Mouse (Mus musculus): ENCODE results near the gene Olfr1188. TPM values are rescaled to one million over a fixed set of nuclear protein-coding genes. Genes with fewer than 3 reads are reported as not detected.

Olfr1188 gene
- polyA plus RNA-seq (2014; fragmentation: Illumina TruSeq; extraction: RNeasy Lipid Tissue Mini Kit (QIAGEN cat#74804); ENCODE audit: insufficient read depth, low read depth, low replicate concordance): not detected

GRCm38 (mm10) chr2:88556635-88557034, at the start of gene Olfr1188:
Gene Olfr1188 (plus strand): TSS chr2:88556935.

GRCm38 (mm10) chr2:88518251-88518650, 38.5 kb upstream of the Olfr1188 start, which contains the start of gene Olfr1186:
Gene Olfr1186 (plus strand): TSS chr2:88518551.

GRCm38 (mm10) chr2:88586154-88586553, 29.4 kb downstream of the Olfr1188 start, which contains the start of gene Olfr1189:
Gene Olfr1189 (plus strand): TSS chr2:88586454.

Other genes with a start within 250 kb of the Olfr1188 start
- gene Olfr1174-ps, start 241.8 kb upstream of the Olfr1188 start, polyA plus RNA-seq (2014; fragmentation: Illumina TruSeq; extraction: RNeasy Lipid Tissue Mini Kit (QIAGEN cat#74804); ENCODE audit: insufficient read depth, low read depth, low replicate concordance): not detected
- not detected for gene Olfr1175-ps, start 229.7 kb upstream of the Olfr1188 start, polyA plus RNA-seq (2014; fragmentation: Illumina TruSeq; extraction: RNeasy Lipid Tissue Mini Kit (QIAGEN cat#74804); ENCODE audit: insufficient read depth, low read depth, low replicate concordance)
- not detected for gene Olfr1176, start 220.2 kb upstream of the Olfr1188 start, polyA plus RNA-seq (2014; fragmentation: Illumina TruSeq; extraction: RNeasy Lipid Tissue Mini Kit (QIAGEN cat#74804); ENCODE audit: insufficient read depth, low read depth, low replicate concordance)
- gene Olfr1177-ps, start 210.4 kb upstream of the Olfr1188 start, polyA plus RNA-seq (2014; fragmentation: Illumina TruSeq; extraction: RNeasy Lipid Tissue Mini Kit (QIAGEN cat#74804); ENCODE audit: insufficient read depth, low read depth, low replicate concordance): not detected
- not detected for gene Olfr1178, start 169.9 kb upstream of the Olfr1188 start, polyA plus RNA-seq (2014; fragmentation: Illumina TruSeq; extraction: RNeasy Lipid Tissue Mini Kit (QIAGEN cat#74804); ENCODE audit: insufficient read depth, low read depth, low replicate concordance)
- not detected for gene Olfr1179, start 150.5 kb upstream of the Olfr1188 start, polyA plus RNA-seq (2014; fragmentation: Illumina TruSeq; extraction: RNeasy Lipid Tissue Mini Kit (QIAGEN cat#74804); ENCODE audit: insufficient read depth, low read depth, low replicate concordance)
- gene Olfr1180, start 137.8 kb upstream of the Olfr1188 start, polyA plus RNA-seq (2014; fragmentation: Illumina TruSeq; extraction: RNeasy Lipid Tissue Mini Kit (QIAGEN cat#74804); ENCODE audit: insufficient read depth, low read depth, low replicate concordance): not detected
- gene Olfr1181, start 130.8 kb upstream of the Olfr1188 start, polyA plus RNA-seq (2014; fragmentation: Illumina TruSeq; extraction: RNeasy Lipid Tissue Mini Kit (QIAGEN cat#74804); ENCODE audit: insufficient read depth, low read depth, low replicate concordance): not detected
- gene Gm13757, start 107.8 kb upstream of the Olfr1188 start, polyA plus RNA-seq (2014; fragmentation: Illumina TruSeq; extraction: RNeasy Lipid Tissue Mini Kit (QIAGEN cat#74804); ENCODE audit: insufficient read depth, low read depth, low replicate concordance): not detected
- gene Olfr1183, start 102.1 kb upstream of the Olfr1188 start, polyA plus RNA-seq (2014; fragmentation: Illumina TruSeq; extraction: RNeasy Lipid Tissue Mini Kit (QIAGEN cat#74804); ENCODE audit: insufficient read depth, low read depth, low replicate concordance): not detected
- not detected for gene Olfr1184, start 73.3 kb upstream of the Olfr1188 start, polyA plus RNA-seq (2014; fragmentation: Illumina TruSeq; extraction: RNeasy Lipid Tissue Mini Kit (QIAGEN cat#74804); ENCODE audit: insufficient read depth, low read depth, low replicate concordance)
- not detected for gene Olfr1185-ps1, start 63.6 kb upstream of the Olfr1188 start, polyA plus RNA-seq (2014; fragmentation: Illumina TruSeq; extraction: RNeasy Lipid Tissue Mini Kit (QIAGEN cat#74804); ENCODE audit: insufficient read depth, low read depth, low replicate concordance)
- not detected for gene Olfr1186, start 38.4 kb upstream of the Olfr1188 start, polyA plus RNA-seq (2014; fragmentation: Illumina TruSeq; extraction: RNeasy Lipid Tissue Mini Kit (QIAGEN cat#74804); ENCODE audit: insufficient read depth, low read depth, low replicate concordance)
- not detected for gene Olfr1189, start 29.5 kb downstream of the Olfr1188 start, polyA plus RNA-seq (2014; fragmentation: Illumina TruSeq; extraction: RNeasy Lipid Tissue Mini Kit (QIAGEN cat#74804); ENCODE audit: insufficient read depth, low read depth, low replicate concordance)
- not detected for gene Olfr1191-ps1, start 83.6 kb downstream of the Olfr1188 start, polyA plus RNA-seq (2014; fragmentation: Illumina TruSeq; extraction: RNeasy Lipid Tissue Mini Kit (QIAGEN cat#74804); ENCODE audit: insufficient read depth, low read depth, low replicate concordance)
- gene Olfr1192-ps1, start 91.6 kb downstream of the Olfr1188 start, polyA plus RNA-seq (2014; fragmentation: Illumina TruSeq; extraction: RNeasy Lipid Tissue Mini Kit (QIAGEN cat#74804); ENCODE audit: insufficient read depth, low read depth, low replicate concordance): not detected
- gene Olfr1193, start 118.7 kb downstream of the Olfr1188 start, polyA plus RNA-seq (2014; fragmentation: Illumina TruSeq; extraction: RNeasy Lipid Tissue Mini Kit (QIAGEN cat#74804); ENCODE audit: insufficient read depth, low read depth, low replicate concordance): not detected
- not detected for gene Olfr1195, start 132.3 kb downstream of the Olfr1188 start, polyA plus RNA-seq (2014; fragmentation: Illumina TruSeq; extraction: RNeasy Lipid Tissue Mini Kit (QIAGEN cat#74804); ENCODE audit: insufficient read depth, low read depth, low replicate concordance)
- not detected for gene Olfr1196, start 147.7 kb downstream of the Olfr1188 start, polyA plus RNA-seq (2014; fragmentation: Illumina TruSeq; extraction: RNeasy Lipid Tissue Mini Kit (QIAGEN cat#74804); ENCODE audit: insufficient read depth, low read depth, low replicate concordance)
- not detected for gene Olfr1197, start 175.4 kb downstream of the Olfr1188 start, polyA plus RNA-seq (2014; fragmentation: Illumina TruSeq; extraction: RNeasy Lipid Tissue Mini Kit (QIAGEN cat#74804); ENCODE audit: insufficient read depth, low read depth, low replicate concordance)
- not detected for gene Olfr1198, start 194.4 kb downstream of the Olfr1188 start, polyA plus RNA-seq (2014; fragmentation: Illumina TruSeq; extraction: RNeasy Lipid Tissue Mini Kit (QIAGEN cat#74804); ENCODE audit: insufficient read depth, low read depth, low replicate concordance)
- not detected for gene Olfr1199, start 203.5 kb downstream of the Olfr1188 start, polyA plus RNA-seq (2014; fragmentation: Illumina TruSeq; extraction: RNeasy Lipid Tissue Mini Kit (QIAGEN cat#74804); ENCODE audit: insufficient read depth, low read depth, low replicate concordance)
- not detected for gene Olfr1200, start 213.6 kb downstream of the Olfr1188 start, polyA plus RNA-seq (2014; fragmentation: Illumina TruSeq; extraction: RNeasy Lipid Tissue Mini Kit (QIAGEN cat#74804); ENCODE audit: insufficient read depth, low read depth, low replicate concordance)
- gene Olfr1201, start 236.1 kb downstream of the Olfr1188 start, polyA plus RNA-seq (2014; fragmentation: Illumina TruSeq; extraction: RNeasy Lipid Tissue Mini Kit (QIAGEN cat#74804); ENCODE audit: insufficient read depth, low read depth, low replicate concordance): not detected